ENCODE assay signal across 9 mouse cellular contexts in the genomic region with DNA sequence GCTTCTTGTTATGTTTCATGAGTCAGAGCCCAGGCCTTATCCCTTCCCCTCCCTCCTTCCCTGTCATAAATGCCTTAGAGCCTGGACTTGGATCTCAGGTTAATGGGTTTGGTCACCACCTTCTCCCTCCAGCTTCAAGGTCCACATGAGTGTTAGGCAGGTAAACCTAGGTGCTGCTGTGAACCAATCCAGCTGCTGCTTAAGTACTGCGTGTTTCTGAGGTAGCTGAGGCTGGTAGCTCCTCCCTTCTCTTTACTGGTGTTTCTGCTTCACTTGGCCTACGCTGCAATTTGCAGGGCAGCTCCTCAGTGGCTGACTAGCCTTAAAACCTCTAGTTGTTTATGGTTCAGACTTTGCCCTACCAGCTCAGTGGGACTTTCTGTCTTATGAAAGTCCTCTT. TPM values are rescaled to one million over a fixed set of nuclear protein-coding genes. Genes with fewer than 3 reads are reported as not detected.
DNase-seq lines count a peak whose midpoint lies in the region; ATAC-seq lines count a peak whose summit lies in the region.
"Had no signal": no experiment of that assay in that cellular context is flagged by ENCODE, and none has a peak within 500 bp of the region (broad histone marks: within the 10 kb centered on the region; RNA-seq: fewer than 3 reads in every experiment).

A gene (plus strand): TSS at position 211 of the 400 bp plus-strand sequence.

- peak within 1 kb of the TSS; percentile 53 for H3K4me2 ChIP-seq in heart, embryonic 15.5 days
- H3K4me2 ChIP-seq in neural tube, embryonic 13.5 days, result peak within 1 kb of the TSS; percentile 19; the same call in 1 of the 2 replicates

- H3K36me3 ChIP-seq in heart, embryonic 15.5 days, result no peaks in the 10 kb centered on the region
- no peaks in the 10 kb centered on the region for H3K36me3 ChIP-seq in neural tube, embryonic 13.5 days

- DNase-seq in heart, postnatal 25 days (ENCODE audit: low spot score), result no peak
- no peak for DNase-seq in gonadal fat pad, adult 2 months (ENCODE audit: low read depth)
- DNase-seq in kidney, postnatal 14 days, result peak; percentile 4
- DNase-seq in thymus, postnatal 4 days, result no peak
- no peak for DNase-seq in frontal cortex, postnatal 36 days (ENCODE audit: low spot score in 2 of 2)
- no peak for DNase-seq in thymus, adult 18-20 months

- H3K27ac ChIP-seq in heart, embryonic 15.5 days, result no peak within 1 kb of the TSS
- H3K27ac ChIP-seq in neural tube, embryonic 13.5 days (replicated peaks), result no peak within 1 kb of the TSS

- no peaks in the 10 kb centered on the region for H3K27me3 ChIP-seq in heart, embryonic 15.5 days
- no peaks in the 10 kb centered on the region for H3K27me3 ChIP-seq in neural tube, embryonic 13.5 days

- intact Hi-C loops in heart, postnatal 25 days (cut with DNase I), result no loop called here

- peak within 1 kb of the TSS; percentile 45 for H3K4me3 ChIP-seq in heart, embryonic 15.5 days
- peak within 1 kb of the TSS; percentile 20; the same call in 1 of the 2 replicates for H3K4me3 ChIP-seq in neural tube, embryonic 13.5 days

- H3K9me3 ChIP-seq in heart, embryonic 15.5 days (replicated peaks), result no peaks in the 10 kb centered on the region
- H3K9me3 ChIP-seq in neural tube, embryonic 13.5 days, result no peaks in the 10 kb centered on the region

- ATAC-seq in heart, embryonic 15.5 days (replicated peaks; ENCODE audit: insufficient number of reproducible peaks, insufficient read depth, low FRiP score, low read depth), result no peak
- ATAC-seq in neural tube, embryonic 13.5 days (ENCODE audit: low read depth), result no peak

- H3K9ac ChIP-seq in heart, embryonic 15.5 days, result no peak within 1 kb of the TSS
- H3K9ac ChIP-seq in neural tube, embryonic 13.5 days, result no peak within 1 kb of the TSS

- WGBS in heart, embryonic 15.5 days, result 56% methylated on average over 2 of the region's 2 CpGs
- WGBS in neural tube, embryonic 13.5 days, result 69% methylated on average over 2 of the region's 2 CpGs

- H3K4me1 ChIP-seq in heart, embryonic 15.5 days (replicated peaks), result no peaks in the 10 kb centered on the region
- H3K4me1 ChIP-seq in neural tube, embryonic 13.5 days (replicated peaks), result no peaks in the 10 kb centered on the region

RNA-seq across cellular contexts. Expression of the gene that starts here (rescaled TPM):
- 10.6 and 13.9 TPM in 2 replicates for polyA plus RNA-seq in heart, embryonic 15.5 days (2015; fragmentation: Nextera tagmentation; extraction: Ambion mirVana)
- total RNA-seq in heart, postnatal 25 days (2021), result 1 to 10 TPM; 3.0 to 3.5 TPM
- 14.9 and 17.0 TPM in 2 replicates for polyA plus RNA-seq in gonadal fat pad, adult 2 months (2012; rRNA removed)
- polyA plus RNA-seq in neural tube, embryonic 13.5 days (2015; fragmentation: Nextera tagmentation; extraction: Ambion mirVana), result 4.7 and 5.9 TPM in 2 replicates
- total RNA-seq: MEL had no signal
